ENCODE assay signal across 16 mouse cellular contexts in the genomic region with DNA sequence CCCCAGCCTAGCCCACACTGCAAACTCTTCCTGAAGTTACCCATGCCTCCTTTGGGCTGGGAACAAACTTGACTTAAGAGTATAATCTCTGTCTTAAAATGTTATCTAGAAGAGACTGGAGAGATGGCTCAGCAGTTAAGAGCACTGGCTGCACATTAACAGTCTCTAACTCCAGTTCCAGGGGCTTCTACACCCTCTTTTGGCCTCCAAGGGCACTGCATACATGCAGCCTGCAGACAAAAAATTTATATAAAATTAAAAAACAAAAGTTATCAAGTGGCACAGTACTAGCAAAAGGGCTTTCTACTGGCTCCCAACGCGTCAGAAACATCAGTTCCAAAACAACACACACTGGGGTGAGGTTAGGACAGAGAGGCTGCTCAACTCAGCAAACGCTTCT. TPM values are rescaled to one million over a fixed set of nuclear protein-coding genes. Genes with fewer than 3 reads are reported as not detected.
A peak's percentile ranks its signal among the peaks of the same experiment; 100 is the strongest.
DNase-seq lines count a peak whose midpoint lies in the region; ATAC-seq and TF ChIP-seq lines count a peak whose summit lies in the region.
"Had no signal": no experiment of that assay in that cellular context is flagged by ENCODE, and none has a peak within 500 bp of the region (broad histone marks: within the 10 kb centered on the region; RNA-seq: fewer than 3 reads in every experiment).

No protein-coding gene starts in this region.

- no peak for TF ChIP-seq POLR2A in MEL (IDR thresholded peaks at IDR 0.05; ENCODE audit: control insufficient read depth in 1 of 2, insufficient read depth in 1 of 2, low read depth in 1 of 2, low read length in 2 of 2, poor library complexity in 1 of 2)

- peaks cover 84% of the 10 kb centered on the region for H3K79me2 ChIP-seq in MEL (ENCODE audit: control insufficient read depth, insufficient read depth, low read length, poor library complexity)

- intact Hi-C loops in heart, postnatal 14 days (cut with DNase I) = no loop called here

- H3K27ac ChIP-seq in heart, embryonic 15.5 days = peak overlapping the region; percentile 21; the same call in 1 of the 2 replicates
- H3K27ac ChIP-seq in liver, embryonic 12.5 days = no peak overlapping the region
- H3K27ac ChIP-seq in liver, embryonic 11.5 days (ENCODE audit: low read depth, low read length) = no peak overlapping the region
- no peak overlapping the region for H3K27ac ChIP-seq in MEL (ENCODE audit: control insufficient read depth, low read depth, low read length)
- H3K27ac ChIP-seq: embryonic facial prominence, embryonic 15.5 days; hindbrain, embryonic 13.5 days; limb, embryonic 13.5 days had no signal

- peak in 2 of 3 experiments; percentile 11 to 27; a peak in 2 of 6 replicates for TF ChIP-seq CTCF in MEL (IDR thresholded peaks at IDR 0.05 in 2 of 3, conservative IDR thresholded peaks at IDR 0.05 in 1 of 3; ENCODE audit: control insufficient read depth in 1 of 3, insufficient read depth in 1 of 3, low read depth in 2 of 3, low read length in 3 of 3, poor library complexity in 1 of 3, severe bottlenecking in 1 of 3)

- H3K4me2 ChIP-seq in heart, embryonic 15.5 days = no peak overlapping the region
- 0 out of 2 replicates have a peak overlapping the region, but pooled peaks have one; percentile 89 for H3K4me2 ChIP-seq in liver, embryonic 12.5 days
- H3K4me2 ChIP-seq in liver, embryonic 11.5 days = no peak overlapping the region
- H3K4me2 ChIP-seq: embryonic facial prominence, embryonic 15.5 days had no signal

- peak overlapping the region; percentile 13; the same call in 1 of the 2 replicates for H3K9ac ChIP-seq in heart, embryonic 15.5 days
- H3K9ac ChIP-seq in liver, embryonic 12.5 days = peak overlapping the region; percentile 12; the same call in 1 of the 2 replicates
- H3K9ac ChIP-seq in liver, embryonic 11.5 days (ENCODE audit: low read depth, low read length) = no peak overlapping the region
- H3K9ac ChIP-seq in MEL (ENCODE audit: control insufficient read depth, low read depth, low read length, poor library complexity, severe bottlenecking) = no peak overlapping the region
- H3K9ac ChIP-seq: embryonic facial prominence, embryonic 15.5 days had no signal

- no peaks in the 10 kb centered on the region for H3K9me3 ChIP-seq in heart, embryonic 15.5 days (replicated peaks)
- no peaks in the 10 kb centered on the region for H3K9me3 ChIP-seq in liver, embryonic 12.5 days (replicated peaks)
- no peaks in the 10 kb centered on the region for H3K9me3 ChIP-seq in liver, embryonic 11.5 days (ENCODE audit: control insufficient read depth, low read length)
- H3K9me3 ChIP-seq in MEL (replicated peaks; ENCODE audit: insufficient read depth, low read length) = no peaks in the 10 kb centered on the region
- H3K9me3 ChIP-seq: embryonic facial prominence, embryonic 15.5 days; hindbrain, embryonic 13.5 days; limb, embryonic 13.5 days had no signal

- TF ChIP-seq RAD21 in MEL (IDR thresholded peaks at IDR 0.05; ENCODE audit: low read depth, low read length) = peak; percentile 22

- peaks cover 54% of the 10 kb centered on the region for H3K4me1 ChIP-seq in heart, embryonic 15.5 days (replicated peaks)
- H3K4me1 ChIP-seq in liver, embryonic 12.5 days = peaks cover 85% of the 10 kb centered on the region
- H3K4me1 ChIP-seq in liver, embryonic 11.5 days (replicated peaks; ENCODE audit: control insufficient read depth, insufficient read depth, low read length) = peaks cover 52% of the 10 kb centered on the region
- H3K4me1 ChIP-seq in MEL (ENCODE audit: control insufficient read depth in 1 of 2, insufficient read depth in 2 of 2, low read length in 2 of 2) = peaks cover 27 to 30% of the 10 kb centered on the region in 2 experiments

- H3K36me3 ChIP-seq in heart, embryonic 15.5 days = peaks cover 15% of the 10 kb centered on the region
- H3K36me3 ChIP-seq in liver, embryonic 12.5 days = peaks cover 55% of the 10 kb centered on the region
- peaks cover 17% of the 10 kb centered on the region for H3K36me3 ChIP-seq in liver, embryonic 11.5 days (ENCODE audit: control insufficient read depth, insufficient read depth, low read length)
- H3K36me3 ChIP-seq in MEL (ENCODE audit: control insufficient read depth in 1 of 2, insufficient read depth in 2 of 2, low read length in 2 of 2) = peaks cover 37 to 54% of the 10 kb centered on the region in 2 experiments

- 69% methylated on average over 3 of the region's 3 CpGs for WGBS in heart, embryonic 15.5 days
- WGBS in liver, embryonic 12.5 days (ENCODE audit: insufficient replicate concordance) = 82% methylated on average over 3 of the region's 3 CpGs
- 79% methylated on average over 3 of the region's 3 CpGs for WGBS in liver, embryonic 11.5 days

- no peaks in the 10 kb centered on the region for H3K27me3 ChIP-seq in heart, embryonic 15.5 days
- H3K27me3 ChIP-seq in liver, embryonic 12.5 days (replicated peaks) = no peaks in the 10 kb centered on the region
- no peaks in the 10 kb centered on the region for H3K27me3 ChIP-seq in liver, embryonic 11.5 days (replicated peaks; ENCODE audit: control insufficient read depth, insufficient read depth, low read length)
- H3K27me3 ChIP-seq in MEL (ENCODE audit: control insufficient read depth in 1 of 2, insufficient read depth in 2 of 2, low read length in 2 of 2) = no peaks in the 10 kb centered on the region
- H3K27me3 ChIP-seq: embryonic facial prominence, embryonic 15.5 days; hindbrain, embryonic 13.5 days; limb, embryonic 13.5 days had no signal

- TF ChIP-seq EP300 in MEL (IDR thresholded peaks at IDR 0.05; ENCODE audit: low read depth in 1 of 2, low read length in 2 of 2) = no peak

- no peak overlapping the region for H3K4me3 ChIP-seq in heart, embryonic 15.5 days
- no peak overlapping the region for H3K4me3 ChIP-seq in liver, embryonic 12.5 days
- no peak overlapping the region for H3K4me3 ChIP-seq in liver, embryonic 11.5 days (ENCODE audit: low read depth, low read length)
- H3K4me3 ChIP-seq in MEL (ENCODE audit: control insufficient read depth in 1 of 2, insufficient read depth in 1 of 2, low read depth in 2 of 2, low read length in 2 of 2) = no peak overlapping the region

- no peak for ATAC-seq in heart, embryonic 15.5 days (replicated peaks; ENCODE audit: insufficient number of reproducible peaks, insufficient read depth, low FRiP score, low read depth)
- ATAC-seq in liver, embryonic 12.5 days = no peak
- ATAC-seq in liver, embryonic 11.5 days (replicated peaks; ENCODE audit: low FRiP score) = no peak
- ATAC-seq in granulocyte monocyte progenitor cell, adult 5-6 weeks (replicated peaks; ENCODE audit: poor library complexity, severe bottlenecking) = no peak
- ATAC-seq: forebrain, embryonic 14.5 days had no signal

- no peak for DNase-seq in heart, postnatal 14 days
- DNase-seq in liver, embryonic 11.5 days (ENCODE audit: low spot score) = no peak
- peak; percentile 32 for DNase-seq in 416B (ENCODE audit: low read depth)
- DNase-seq in MEL (ENCODE audit: low read depth, low spot score) = no peak
- DNase-seq in cerebellum, postnatal 4 days (ENCODE audit: low spot score in 2 of 2) = no peak
- DNase-seq: adrenal gland, postnatal 36 days; cerebellum, postnatal 36 days; gastrocnemius, postnatal 10 days; spleen, adult 18-20 months had no signal

RNA-seq across cellular contexts. Expression of a gene that starts 3.5 kb away (rescaled TPM):
- 59.5 and 79.0 TPM in 2 replicates for polyA plus RNA-seq in heart, embryonic 15.5 days (2015; fragmentation: Nextera tagmentation; extraction: Ambion mirVana)
- 10 to 100 TPM; 70.8 to 73.8 TPM for total RNA-seq in heart, postnatal 14 days (2021)
- 58.4 and 61.1 TPM in 2 replicates for polyA plus RNA-seq in liver, embryonic 12.5 days (2016; fragmentation: Nextera tagmentation; extraction: Ambion mirVana)
- polyA plus RNA-seq in liver, embryonic 11.5 days (2014; fragmentation: Nextera tagmentation; extraction: Ambion mirVana) = 62.2 and 66.5 TPM in 2 replicates
- total RNA-seq in MEL (2012; rRNA removed) = 81.3 and 83.2 TPM in 2 replicates
- 100 to 1,000 TPM; 121 to 329 TPM for polyA plus RNA-seq in MEL (2012; ENCODE audit: insufficient read depth in 1 of 2, insufficient read length in 2 of 2, low read depth in 1 of 2, low replicate concordance in 2 of 2, missing spikeins in 1 of 2)
- total RNA-seq in granulocyte monocyte progenitor cell, adult 5-6 weeks (2014; fragmentation: Nextera tagmentation) = 53.7 and 63.6 TPM in 2 replicates
- 68.2 and 70.6 TPM in 2 replicates for total RNA-seq in granulocyte monocyte progenitor cell, adult 5-6 weeks (2017)

RNA-seq across cellular contexts. Expression of a gene that starts 39.3 kb away (rescaled TPM):
- 158 and 159 TPM in 2 replicates for polyA plus RNA-seq in heart, embryonic 15.5 days (2015; fragmentation: Nextera tagmentation; extraction: Ambion mirVana)
- 1 to 10 TPM; 1.9 to 2.2 TPM for total RNA-seq in heart, postnatal 14 days (2021)
- polyA plus RNA-seq in liver, embryonic 12.5 days (2016; fragmentation: Nextera tagmentation; extraction: Ambion mirVana) = 166 and 170 TPM in 2 replicates
- polyA plus RNA-seq in liver, embryonic 11.5 days (2014; fragmentation: Nextera tagmentation; extraction: Ambion mirVana) = 257 and 272 TPM in 2 replicates
- 570 and 748 TPM in 2 replicates for total RNA-seq in MEL (2012; rRNA removed)
- polyA plus RNA-seq in MEL (2012; ENCODE audit: insufficient read depth in 1 of 2, insufficient read length in 2 of 2, low read depth in 1 of 2, low replicate concordance in 2 of 2, missing spikeins in 1 of 2) = 100 to 1,000 TPM in 1 of 2 experiments, 10 to 100 TPM in 1; 85.7 to 610 TPM
- 5.0 and 11.3 TPM in 2 replicates for total RNA-seq in granulocyte monocyte progenitor cell, adult 5-6 weeks (2014; fragmentation: Nextera tagmentation)
- 4.1 and 4.7 TPM in 2 replicates for total RNA-seq in granulocyte monocyte progenitor cell, adult 5-6 weeks (2017)

RNA-seq across cellular contexts. Expression of a gene that starts 51.6 kb away (rescaled TPM):
- polyA plus RNA-seq in heart, embryonic 15.5 days (2015; fragmentation: Nextera tagmentation; extraction: Ambion mirVana) = 0.74 and 3.4 TPM in 2 replicates
- total RNA-seq in heart, postnatal 14 days (2021) = under 1 TPM in 1 of 2 experiments, not detected in 1; 0.29 TPM
- 0.33 and 0.54 TPM in 2 replicates for polyA plus RNA-seq in liver, embryonic 12.5 days (2016; fragmentation: Nextera tagmentation; extraction: Ambion mirVana)
- polyA plus RNA-seq in liver, embryonic 11.5 days (2014; fragmentation: Nextera tagmentation; extraction: Ambion mirVana) = 0.18 TPM in 2 replicates
- 0.39 and 0.58 TPM in 2 replicates for total RNA-seq in MEL (2012; rRNA removed)
- polyA plus RNA-seq in MEL (2012; ENCODE audit: insufficient read depth in 1 of 2, insufficient read length in 2 of 2, low read depth in 1 of 2, low replicate concordance in 2 of 2, missing spikeins in 1 of 2) = under 1 TPM in 1 of 2 experiments, not detected in 1; 0.33 TPM
- total RNA-seq in granulocyte monocyte progenitor cell, adult 5-6 weeks (2014; fragmentation: Nextera tagmentation) = 6.1 TPM in 1 of 2 replicates, not detected in the other
- total RNA-seq in granulocyte monocyte progenitor cell, adult 5-6 weeks (2017) = not detected in 2 replicates
- total RNA-seq: gastrocnemius, postnatal 10 days had no signal
- polyA plus RNA-seq: forebrain, embryonic 14.5 days; hindbrain, embryonic 13.5 days; limb, embryonic 13.5 days had no signal

RNA-seq across cellular contexts. Expression of a gene that starts 54.9 kb away (rescaled TPM):
- polyA plus RNA-seq in heart, embryonic 15.5 days (2015; fragmentation: Nextera tagmentation; extraction: Ambion mirVana) = 3.5 and 4.5 TPM in 2 replicates
- 1 to 10 TPM; 1.2 to 1.6 TPM for total RNA-seq in heart, postnatal 14 days (2021)
- polyA plus RNA-seq in liver, embryonic 12.5 days (2016; fragmentation: Nextera tagmentation; extraction: Ambion mirVana) = 2.9 and 3.2 TPM in 2 replicates
- 4.2 and 4.7 TPM in 2 replicates for polyA plus RNA-seq in liver, embryonic 11.5 days (2014; fragmentation: Nextera tagmentation; extraction: Ambion mirVana)
- 4.4 and 5.3 TPM in 2 replicates for total RNA-seq in MEL (2012; rRNA removed)
- polyA plus RNA-seq in MEL (2012; ENCODE audit: insufficient read depth in 1 of 2, insufficient read length in 2 of 2, low read depth in 1 of 2, low replicate concordance in 2 of 2, missing spikeins in 1 of 2) = 1 to 10 TPM in 1 of 2 experiments, not detected in 1; 7.4 TPM
- 4.6 and 5.2 TPM in 2 replicates for total RNA-seq in granulocyte monocyte progenitor cell, adult 5-6 weeks (2014; fragmentation: Nextera tagmentation)
- 5.6 and 6.9 TPM in 2 replicates for total RNA-seq in granulocyte monocyte progenitor cell, adult 5-6 weeks (2017)

Comparison
In these comparisons a context has a peak if more than half of its experiments do, and no peak if none do; other contexts are left out.
1. H3K9ac ChIP-seq: peak in heart, embryonic 15.5 days (single experiment) and liver, embryonic 12.5 days (single experiment); none in liver, embryonic 11.5 days (single experiment) and MEL (single experiment).